Mouse (Mus musculus) bone marrow, adult 2 months (tissue): ENCODE results near the gene Klhl2. TPM values are rescaled to one million over a fixed set of nuclear protein-coding genes. Genes with fewer than 3 reads are reported as not detected.

Experiments used
- H3K27ac ChIP-seq: fragments of 200-500 bp; 2 replicates; pipeline ENCODE4 v1.5.1; 2012; ENCODE audit warnings: low read depth, mild to moderate bottlenecking, control low read depth, inconsistent platforms, low read length; ENCODE audit not compliant: control insufficient read depth, poor library complexity, insufficient read depth
- H3K4me1 ChIP-seq: fragments of 200-500 bp; 2 replicates; pipeline ENCODE4 v1.6.1; 2011; ENCODE audit warnings: low read length; ENCODE audit not compliant: control insufficient read depth, insufficient read depth
- H3K4me3 ChIP-seq: fragments of 200-500 bp; replicated peaks from 2 replicates; pipeline ENCODE3; 2011; ENCODE audit warnings: mild to moderate bottlenecking, low read depth, low read length, control low read depth; ENCODE audit not compliant: control insufficient read depth
- CTCF ChIP-seq: fragments of 200-500 bp; IDR thresholded peaks from 2 replicates; pipeline ENCODE4 v1.5.1; 2011; ENCODE audit warnings: low read length, control low read depth; ENCODE audit not compliant: control insufficient read depth, insufficient read depth
- POLR2A ChIP-seq: fragments of 200-500 bp; IDR thresholded peaks from 2 replicates; pipeline ENCODE4 v1.6.1; 2011; ENCODE audit warnings: low read depth, mild to moderate bottlenecking, control low read depth, low read length, borderline replicate concordance; ENCODE audit not compliant: control insufficient read depth
- WGBS: fragments of 180-500 bp; shearing (Covaris S2); methylation state at CpG from one replicate; pipeline ENCODE4 v1.1.7; 2018; 5-methylcytosine and 5-hydroxymethylcytosine counted together
- polyA plus RNA-seq: library from polyadenylated mRNA; stranded (reverse); fragments of >200 nt; gene quantifications from 2 replicates; pipeline ENCODE4 v1.2.4, GENCODE M21; 2011; ENCODE audit warnings: low replicate concordance; ENCODE audit not compliant: missing spikeins, insufficient read depth, insufficient read length

The Klhl2 gene
- polyA plus RNA-seq, 1 experiment = 6.2 TPM

DNA sequence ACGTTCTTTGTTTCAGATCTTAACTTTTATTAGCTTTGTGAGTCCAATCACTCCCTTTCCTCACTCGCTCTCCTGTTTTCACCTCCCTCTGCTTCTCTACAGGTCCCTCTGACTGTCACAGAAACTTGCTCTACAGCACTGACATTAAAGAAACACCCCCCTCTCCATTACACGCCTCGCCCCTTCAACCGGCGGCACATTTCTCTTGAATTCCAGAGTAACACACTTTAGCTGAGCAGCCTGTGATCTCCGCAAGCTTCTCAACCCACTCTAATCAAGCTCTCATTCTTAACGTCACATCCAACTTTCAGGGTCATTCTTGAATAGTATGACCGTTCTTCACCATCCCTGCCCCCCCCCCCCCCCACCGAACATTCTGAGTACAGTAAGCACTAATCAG lies 52.1 kb downstream of the Klhl2 start:
- WGBS = 89% methylated on average over 10 of the region's 10 CpGs
- Histone ChIP-seq H3K4me1 (no peaks in the 10 kb centered on the region), H3K27ac (no peak overlapping the region), H3K4me3 (no peak overlapping the region)
- TF ChIP-seq CTCF = no peak
- TF ChIP-seq POLR2A = no peak

GRCm38 (mm10) chr8:64791250-64791881 lies 58.5 kb downstream of the Klhl2 start:
- H3K27ac ChIP-seq = no peak overlapping the region
- no peak overlapping the region for H3K4me3 ChIP-seq
- WGBS = 75% methylated on average over 4 of the region's 4 CpGs
- TF ChIP-seq POLR2A (no peak), CTCF (no peak)
- H3K4me1 ChIP-seq = peaks cover 1% of the 10 kb centered on the region; the same call in 1 of the 2 replicates

GRCm38 (mm10) chr8:64790418-64790817 lies 59.4 kb downstream of the Klhl2 start:
- TF ChIP-seq CTCF = no peak
- no peak overlapping the region for H3K27ac ChIP-seq
- peaks cover 1% of the 10 kb centered on the region; the same call in 1 of the 2 replicates for H3K4me1 ChIP-seq
- WGBS = 82% methylated on average over 2 of the region's 2 CpGs
- H3K4me3 ChIP-seq = no peak overlapping the region

- no peak overlapping the region; the same call in 1 of the 2 replicates for H3K27ac ChIP-seq
- no peak for TF ChIP-seq CTCF
- peaks cover 1% of the 10 kb centered on the region; the same call in 1 of the 2 replicates for H3K4me1 ChIP-seq
- WGBS = 29% methylated on average over 4 of the region's 4 CpGs
- H3K4me3 ChIP-seq = no peak overlapping the region
Observed at GRCm38 (mm10) chr8:64788715-64789114, 61.1 kb downstream of the Klhl2 start.

GRCm38 (mm10) chr8:64786801-64787200 lies 63.0 kb downstream of the Klhl2 start:
- H3K4me3 ChIP-seq = no peak overlapping the region
- TF ChIP-seq CTCF (no peak), POLR2A (no peak)
- peaks cover 1% of the 10 kb centered on the region; the same call in 1 of the 2 replicates for H3K4me1 ChIP-seq
- H3K27ac ChIP-seq = no peak overlapping the region
- 54% methylated on average over 2 of the region's 2 CpGs for WGBS

DNA sequence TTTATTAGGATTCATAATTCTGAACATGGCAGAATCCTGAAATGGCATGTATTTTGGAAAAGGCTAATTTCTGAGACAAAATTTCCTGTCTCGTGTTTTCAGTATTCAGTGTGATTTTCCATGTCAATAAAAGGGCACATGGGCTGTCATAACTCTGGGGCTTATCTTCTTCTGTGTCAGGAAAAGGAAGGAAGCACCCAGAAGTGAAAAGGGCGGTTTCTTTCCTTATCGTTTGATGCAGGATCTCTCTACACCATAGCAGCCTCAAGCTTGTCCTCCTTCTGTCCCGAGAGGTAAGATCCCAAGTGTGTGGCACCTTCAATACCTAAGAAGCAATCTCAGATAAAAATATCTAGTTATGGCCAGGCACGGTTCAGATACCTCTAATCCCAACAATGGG lies 65.6 kb downstream of the Klhl2 start:
- no peak overlapping the region for H3K4me3 ChIP-seq
- H3K27ac ChIP-seq = no peak overlapping the region
- H3K4me1 ChIP-seq = peaks cover 1% of the 10 kb centered on the region; the same call in 1 of the 2 replicates
- TF ChIP-seq CTCF = no peak
- TF ChIP-seq POLR2A = no peak
- WGBS = 46% methylated on average over 5 of the region's 5 CpGs

- TF ChIP-seq POLR2A = no peak
- no peak for TF ChIP-seq CTCF
- no peak overlapping the region for H3K4me3 ChIP-seq
- no peaks in the 10 kb centered on the region; the same call in 1 of the 2 replicates for H3K4me1 ChIP-seq
- 39% methylated on average over 6 of the region's 6 CpGs for WGBS
- no peak overlapping the region for H3K27ac ChIP-seq
Observed at GRCm38 (mm10) chr8:64781947-64782346, 67.9 kb downstream of the Klhl2 start.

- H3K27ac ChIP-seq = no peak overlapping the region
- TF ChIP-seq CTCF (no peak), POLR2A (no peak)
- 79% methylated on average over 9 of the region's 9 CpGs for WGBS
- H3K4me3 ChIP-seq = no peak overlapping the region
- H3K4me1 ChIP-seq = no peaks in the 10 kb centered on the region; the same call in 1 of the 2 replicates
Observed at GRCm38 (mm10) chr8:64777925-64778324, 71.9 kb downstream of the Klhl2 start.

GRCm38 (mm10) chr8:64774136-64774535 lies 75.7 kb downstream of the Klhl2 start:
- TF ChIP-seq POLR2A (no peak), CTCF (no peak)
- Histone ChIP-seq H3K4me3 (no peak overlapping the region), H3K4me1 (no peaks in the 10 kb centered on the region; the same call in 1 of the 2 replicates), H3K27ac (no peak overlapping the region)
- WGBS = 84% methylated on average over 6 of the region's 6 CpGs
